Mouse (Mus musculus) bone marrow, adult 2 months (tissue): Measurements from ENCODE around the gene Exosc2.

Experiments
- CTCF ChIP-seq: fragments of 200-500 bp; IDR thresholded peaks from 2 replicates; pipeline ENCODE4 v1.5.1; 2011; ENCODE audit warnings: low read length, control low read depth; ENCODE audit not compliant: control insufficient read depth, insufficient read depth
- POLR2A ChIP-seq: fragments of 200-500 bp; IDR thresholded peaks from 2 replicates; pipeline ENCODE4 v1.6.1; 2011; ENCODE audit warnings: low read depth, mild to moderate bottlenecking, control low read depth, low read length, borderline replicate concordance; ENCODE audit not compliant: control insufficient read depth

DNA sequence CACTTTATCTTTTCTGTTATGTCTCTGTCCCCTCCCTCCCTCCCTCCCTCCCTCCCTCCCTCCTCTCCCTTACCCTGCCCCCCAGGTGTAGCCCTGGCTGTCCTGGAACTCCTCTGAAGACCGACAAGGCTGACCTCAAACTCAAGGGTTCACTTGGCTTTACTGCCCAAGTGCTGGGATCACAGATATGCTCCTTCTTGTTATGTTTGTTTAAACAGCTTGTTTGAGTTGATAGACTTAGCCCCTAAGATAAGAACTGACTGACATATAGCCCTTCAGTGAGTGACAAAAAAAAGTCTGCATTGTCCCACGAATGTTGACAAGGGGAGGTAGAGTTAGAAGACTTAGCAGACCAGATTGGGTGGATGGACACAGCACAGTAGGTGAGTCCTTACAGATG, 36.0 kb downstream of the Exosc2 start:
- TF ChIP-seq CTCF: no peak
- TF ChIP-seq POLR2A: no peak
